Mouse (Mus musculus): ENCODE data around the gene Hlcs. TPM values are rescaled to one million over a fixed set of nuclear protein-coding genes. Genes with fewer than 3 reads are reported as not detected.

Hlcs gene
- polyA plus RNA-seq, 1 experiment from 2014 or later, result 7.6 TPM

DNA sequence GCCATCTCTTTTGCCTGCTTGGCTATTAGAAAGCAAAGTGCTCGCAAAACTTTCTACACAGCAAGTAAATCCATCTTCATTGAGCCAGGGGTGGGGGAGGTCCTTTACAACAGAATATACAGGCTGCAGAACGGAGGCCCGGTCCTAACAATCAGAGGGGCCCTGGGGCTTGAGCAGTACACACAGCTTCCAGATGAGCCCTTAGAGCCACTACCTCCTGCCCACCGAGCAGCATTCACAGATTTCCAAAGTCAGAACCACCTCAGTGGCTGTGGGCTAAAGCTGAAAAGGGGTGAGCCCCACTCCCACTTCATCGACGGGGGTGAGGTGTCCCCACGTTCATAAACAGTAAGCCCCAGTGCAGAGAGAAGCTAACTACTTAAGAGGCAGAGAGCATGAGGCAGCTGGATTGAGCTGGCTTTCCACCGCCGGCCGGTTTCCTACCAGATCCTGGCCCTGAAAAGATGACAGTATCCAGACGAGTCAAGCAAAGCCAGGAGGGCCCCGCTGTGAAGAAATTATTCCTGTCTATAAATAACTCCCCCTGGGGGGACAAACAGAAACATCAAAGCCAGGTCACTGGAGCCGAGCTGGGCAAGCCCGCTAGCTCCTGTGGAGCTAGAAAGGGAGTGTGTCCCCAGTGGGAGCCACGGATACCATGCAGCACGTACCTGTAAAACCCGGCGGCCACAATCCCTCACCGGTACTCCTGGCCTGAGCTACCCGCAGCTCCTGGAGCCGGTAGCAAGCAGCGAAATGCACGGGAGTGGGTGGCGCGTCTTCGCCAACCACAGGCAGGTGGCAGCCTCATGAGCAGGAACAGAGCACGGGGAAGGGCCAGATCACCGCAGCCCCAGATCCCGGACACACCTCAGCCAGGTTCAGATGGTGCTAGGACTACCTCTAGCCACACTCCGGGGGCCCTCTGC, 10.8 kb downstream of the Hlcs start:
- ATAC-seq (ENCODE audit: low read depth), result peak; percentile 73
- peak overlapping the region; percentile 11; the same call in 1 of the 2 replicates for H3K4me3 ChIP-seq (ENCODE audit: low read depth, low read length)
- H3K4me1 ChIP-seq (ENCODE audit: control insufficient read depth, insufficient read depth, low read length), result peaks cover 8% of the 10 kb centered on the region; the same call in 1 of the 2 replicates
- H3K36me3 ChIP-seq (ENCODE audit: control insufficient read depth, insufficient read depth, low read length), result no peaks in the 10 kb centered on the region
- H3K27me3 ChIP-seq (ENCODE audit: control insufficient read depth, insufficient read depth, low read length), result no peaks in the 10 kb centered on the region
- 2% methylated on average over 30 of the region's 30 CpGs for WGBS
- no peaks in the 10 kb centered on the region for H3K9me3 ChIP-seq (ENCODE audit: control insufficient read depth, low read length)
- H3K9ac ChIP-seq (replicated peaks; ENCODE audit: low read depth, low read length), result peak overlapping the region; percentile 41
- H3K4me2 ChIP-seq (ENCODE audit: low read depth, low read length), result peak overlapping the region; percentile 46
- 0 out of 2 replicates have a peak overlapping the region, but pooled peaks have one; percentile 11 for H3K27ac ChIP-seq (ENCODE audit: low read depth, low read length)

DNA sequence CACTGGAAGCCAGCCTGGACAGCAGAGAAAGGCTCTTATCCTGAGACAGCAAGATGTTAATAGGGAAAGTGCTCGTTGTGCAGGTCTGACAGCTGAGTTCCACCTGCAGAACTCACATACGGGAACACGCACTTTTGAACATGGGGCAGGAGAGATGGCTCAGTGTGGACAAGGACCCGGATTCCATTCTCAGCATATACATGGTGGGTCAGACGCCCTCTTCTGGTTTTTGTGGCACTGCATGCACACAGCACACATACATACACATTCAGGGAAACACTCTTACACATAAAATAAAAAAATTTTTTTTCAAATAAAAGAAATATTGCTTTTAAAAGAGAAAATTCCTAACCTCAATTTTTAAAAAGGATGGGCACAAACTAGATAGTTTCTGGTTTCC, 11.7 kb downstream of the Hlcs start:
- no peak overlapping the region for H3K4me2 ChIP-seq (ENCODE audit: low read depth, low read length)
- 88% methylated on average over 5 of the region's 5 CpGs for WGBS
- no peak for ATAC-seq (ENCODE audit: low read depth)

DNA sequence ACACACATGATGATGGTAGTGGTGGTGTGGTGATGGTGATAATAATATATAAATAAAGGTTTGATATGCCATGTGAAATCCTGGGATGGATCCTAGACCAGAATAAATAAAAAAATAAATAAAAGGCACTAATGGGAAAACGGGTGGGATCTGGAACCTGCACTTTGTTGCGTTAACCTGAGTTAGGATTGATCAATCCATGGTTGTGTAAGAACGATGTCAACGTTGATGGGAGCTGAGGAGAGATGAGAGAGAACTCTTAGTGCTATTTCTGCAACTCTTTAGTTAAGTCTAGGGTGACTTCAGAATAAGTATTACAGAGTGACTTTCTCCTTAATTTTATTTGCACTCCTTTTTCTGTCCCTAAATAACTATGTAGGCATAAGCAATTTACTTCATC, 12.2 kb downstream of the Hlcs start:
- Histone ChIP-seq H3K9me3 (ENCODE audit: control insufficient read depth, low read length) (no peaks in the 10 kb centered on the region), H3K4me3 (ENCODE audit: low read depth, low read length) (no peak overlapping the region), H3K4me1 (ENCODE audit: control insufficient read depth, insufficient read depth, low read length) (peaks cover 5% of the 10 kb centered on the region; the same call in 1 of the 2 replicates), H3K27me3 (ENCODE audit: control insufficient read depth, insufficient read depth, low read length) (no peaks in the 10 kb centered on the region), H3K27ac (ENCODE audit: low read depth, low read length) (no peak overlapping the region), H3K4me2 (ENCODE audit: low read depth, low read length) (no peak overlapping the region), H3K36me3 (ENCODE audit: control insufficient read depth, insufficient read depth, low read length) (no peaks in the 10 kb centered on the region), H3K9ac (replicated peaks; ENCODE audit: low read depth, low read length) (no peak overlapping the region; the same call in 1 of the 2 replicates)
- 94% methylated on average over 4 of the region's 4 CpGs for WGBS
- ATAC-seq (ENCODE audit: low read depth), result no peak

More for the DNA sequence above, 11.7 kb downstream of the Hlcs start:
- no peaks in the 10 kb centered on the region for H3K9me3 ChIP-seq (ENCODE audit: control insufficient read depth, low read length)
- H3K36me3 ChIP-seq (ENCODE audit: control insufficient read depth, insufficient read depth, low read length), result no peaks in the 10 kb centered on the region
- H3K9ac ChIP-seq (replicated peaks; ENCODE audit: low read depth, low read length), result no peak overlapping the region; the same call in 1 of the 2 replicates
- H3K27me3 ChIP-seq (ENCODE audit: control insufficient read depth, insufficient read depth, low read length), result no peaks in the 10 kb centered on the region
- H3K4me1 ChIP-seq (ENCODE audit: control insufficient read depth, insufficient read depth, low read length), result peaks cover 5% of the 10 kb centered on the region; the same call in 1 of the 2 replicates
- H3K27ac ChIP-seq (ENCODE audit: low read depth, low read length), result no peak overlapping the region
- no peak overlapping the region for H3K4me3 ChIP-seq (ENCODE audit: low read depth, low read length)

DNA sequence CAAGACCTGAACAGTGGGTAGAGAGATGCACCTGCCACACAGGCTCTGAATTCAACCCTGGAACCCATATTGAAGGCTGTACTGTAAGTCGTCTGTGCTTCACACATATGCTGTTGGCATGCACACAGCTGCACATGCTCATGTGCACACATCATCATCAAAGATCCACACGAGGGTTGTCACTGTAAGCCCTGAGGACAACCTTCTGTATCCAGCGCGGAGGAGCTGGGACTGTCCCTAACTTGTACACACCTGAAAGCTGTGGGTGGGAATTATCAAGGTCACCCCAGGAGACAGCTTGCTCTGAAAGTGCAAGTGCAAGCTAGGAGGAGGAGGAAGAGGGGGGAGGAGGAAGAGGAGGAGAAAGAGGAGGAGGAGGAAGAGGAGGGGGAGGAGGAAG, 14.2 kb downstream of the Hlcs start:
- ATAC-seq (ENCODE audit: low read depth), result no peak
- Histone ChIP-seq H3K4me3 (ENCODE audit: low read depth, low read length) (no peak overlapping the region), H3K27me3 (ENCODE audit: control insufficient read depth, insufficient read depth, low read length) (no peaks in the 10 kb centered on the region), H3K4me1 (ENCODE audit: control insufficient read depth, insufficient read depth, low read length) (peaks cover 5% of the 10 kb centered on the region; the same call in 1 of the 2 replicates), H3K36me3 (ENCODE audit: control insufficient read depth, insufficient read depth, low read length) (no peaks in the 10 kb centered on the region), H3K9ac (replicated peaks; ENCODE audit: low read depth, low read length) (no peak overlapping the region), H3K4me2 (ENCODE audit: low read depth, low read length) (no peak overlapping the region), H3K27ac (ENCODE audit: low read depth, low read length) (no peak overlapping the region), H3K9me3 (ENCODE audit: control insufficient read depth, low read length) (no peaks in the 10 kb centered on the region)
- 84% methylated on average over 4 of the region's 4 CpGs for WGBS

DNA sequence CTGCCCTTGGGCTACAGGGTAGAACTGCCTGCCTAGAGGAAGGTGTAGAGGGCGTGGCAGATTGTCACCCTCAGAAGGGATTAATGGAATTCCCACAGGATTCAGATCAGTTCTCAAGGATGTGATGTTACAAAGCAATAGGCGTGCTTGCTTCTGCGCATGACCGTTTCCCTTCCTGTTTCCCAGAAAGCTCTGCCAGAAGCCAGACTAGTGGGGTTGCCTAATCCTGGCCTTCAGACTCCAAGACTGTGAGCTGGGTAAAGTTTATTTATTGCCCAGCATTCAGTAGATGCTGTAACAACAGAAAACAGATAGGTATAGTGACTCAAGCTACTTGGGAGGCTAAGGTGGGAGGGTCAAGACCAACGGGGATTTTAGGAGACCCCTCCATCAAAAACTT, 15.3 kb downstream of the Hlcs start:
- Histone ChIP-seq H3K9me3 (ENCODE audit: control insufficient read depth, low read length) (no peaks in the 10 kb centered on the region), H3K36me3 (ENCODE audit: control insufficient read depth, insufficient read depth, low read length) (no peaks in the 10 kb centered on the region), H3K4me1 (ENCODE audit: control insufficient read depth, insufficient read depth, low read length) (peaks cover 4% of the 10 kb centered on the region; the same call in 1 of the 2 replicates), H3K9ac (replicated peaks; ENCODE audit: low read depth, low read length) (no peak overlapping the region), H3K4me3 (ENCODE audit: low read depth, low read length) (no peak overlapping the region), H3K27ac (ENCODE audit: low read depth, low read length) (no peak overlapping the region), H3K4me2 (ENCODE audit: low read depth, low read length) (no peak overlapping the region), H3K27me3 (ENCODE audit: control insufficient read depth, insufficient read depth, low read length) (no peaks in the 10 kb centered on the region)
- no peak for ATAC-seq (ENCODE audit: low read depth)
- 91% methylated on average over 5 of the region's 5 CpGs for WGBS

DNA sequence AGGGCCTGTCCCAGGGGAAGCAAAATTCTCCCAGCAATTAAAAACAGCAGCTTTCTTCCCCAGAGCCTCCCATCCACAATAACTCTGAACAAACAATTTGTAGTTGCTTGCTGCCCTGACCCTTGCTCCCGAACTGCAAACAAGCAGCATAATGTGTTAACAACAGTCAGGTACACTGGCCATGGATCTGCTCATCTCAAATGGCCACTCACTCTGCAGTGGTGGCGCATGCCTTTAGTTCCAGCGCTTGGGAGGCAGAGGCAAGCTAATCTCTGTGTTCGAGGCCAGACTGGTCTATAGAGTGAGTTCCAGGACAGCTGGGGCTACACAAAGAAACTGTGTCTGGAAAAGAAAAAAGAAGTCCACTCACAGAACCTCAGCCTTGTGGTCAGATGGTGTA, 22.2 kb downstream of the Hlcs start:
- no peak overlapping the region for H3K27ac ChIP-seq (ENCODE audit: low read depth, low read length)
- no peaks in the 10 kb centered on the region for H3K36me3 ChIP-seq (ENCODE audit: control insufficient read depth, insufficient read depth, low read length)
- no peak for ATAC-seq (ENCODE audit: low read depth)
- no peak overlapping the region for H3K4me3 ChIP-seq (ENCODE audit: low read depth, low read length)
- no peak overlapping the region for H3K4me2 ChIP-seq (ENCODE audit: low read depth, low read length)
- H3K27me3 ChIP-seq (ENCODE audit: control insufficient read depth, insufficient read depth, low read length), result no peaks in the 10 kb centered on the region
- H3K9ac ChIP-seq (replicated peaks; ENCODE audit: low read depth, low read length), result no peak overlapping the region
- H3K9me3 ChIP-seq (ENCODE audit: control insufficient read depth, low read length), result no peaks in the 10 kb centered on the region
- WGBS, result 89% methylated on average over 4 of the region's 4 CpGs
- H3K4me1 ChIP-seq (ENCODE audit: control insufficient read depth, insufficient read depth, low read length), result 0 out of 2 replicates have a peak, but pooled peaks cover 3% of the 10 kb centered on the region

DNA sequence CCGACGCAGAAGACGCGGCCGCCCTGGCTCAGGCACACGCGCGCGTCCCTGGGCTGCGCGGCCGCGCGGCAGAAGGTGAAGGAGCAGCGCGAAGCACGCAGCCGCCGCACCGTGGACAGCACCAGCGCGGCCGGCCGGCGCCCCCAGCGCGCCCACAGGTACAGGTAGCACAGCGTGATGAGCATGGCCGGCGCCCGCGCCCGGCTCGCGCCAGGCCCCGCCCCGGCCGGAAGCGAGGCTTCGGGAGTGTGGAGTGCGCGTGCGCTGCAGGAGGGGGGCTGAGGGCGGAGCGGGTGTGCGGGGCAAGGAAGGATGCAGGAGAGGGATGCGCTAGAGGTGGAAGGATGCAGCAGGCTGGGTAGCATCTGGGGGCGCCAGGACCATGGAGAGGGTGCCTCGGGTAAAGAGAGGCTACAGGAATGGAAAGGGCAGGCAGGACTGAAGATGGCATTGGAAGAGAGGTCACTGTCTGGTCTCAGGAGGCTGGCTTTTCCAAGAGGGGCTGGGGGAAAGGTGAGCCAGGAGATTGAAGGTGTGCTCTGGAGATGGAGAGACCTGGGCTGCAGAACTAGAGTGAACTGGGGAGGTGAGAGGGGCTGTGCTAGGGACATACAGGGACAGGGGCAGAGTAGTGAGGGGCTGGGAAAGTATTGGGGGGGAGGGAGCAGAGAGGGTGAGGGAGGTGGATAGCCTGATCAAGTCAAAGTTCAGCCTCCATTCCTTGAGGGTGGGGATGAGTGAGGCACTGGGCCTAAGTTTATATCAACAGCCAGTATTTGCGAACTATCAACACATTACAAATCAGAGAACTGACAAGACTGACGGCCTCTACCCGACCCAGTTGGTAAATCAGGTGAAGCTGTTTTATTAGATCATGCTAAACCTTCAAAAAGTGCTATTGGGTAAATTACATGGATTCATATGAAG, 23.0 kb downstream of the Hlcs start:
- WGBS, result 6% methylated on average over 48 of the region's 52 CpGs
- H3K4me1 ChIP-seq (ENCODE audit: control insufficient read depth, insufficient read depth, low read length), result 0 out of 2 replicates have a peak, but pooled peaks cover 3% of the 10 kb centered on the region
- peak overlapping the region; percentile 80 for H3K9ac ChIP-seq (replicated peaks; ENCODE audit: low read depth, low read length)
- H3K4me3 ChIP-seq (ENCODE audit: low read depth, low read length), result peak overlapping the region; percentile 75
- no peaks in the 10 kb centered on the region for H3K27me3 ChIP-seq (ENCODE audit: control insufficient read depth, insufficient read depth, low read length)
- peak overlapping the region; percentile 98 for H3K4me2 ChIP-seq (ENCODE audit: low read depth, low read length)
- no peaks in the 10 kb centered on the region for H3K36me3 ChIP-seq (ENCODE audit: control insufficient read depth, insufficient read depth, low read length)
- H3K27ac ChIP-seq (ENCODE audit: low read depth, low read length), result peak overlapping the region; percentile 73
- peak; percentile 96 for ATAC-seq (ENCODE audit: low read depth)
- no peaks in the 10 kb centered on the region for H3K9me3 ChIP-seq (ENCODE audit: control insufficient read depth, low read length)

DNA sequence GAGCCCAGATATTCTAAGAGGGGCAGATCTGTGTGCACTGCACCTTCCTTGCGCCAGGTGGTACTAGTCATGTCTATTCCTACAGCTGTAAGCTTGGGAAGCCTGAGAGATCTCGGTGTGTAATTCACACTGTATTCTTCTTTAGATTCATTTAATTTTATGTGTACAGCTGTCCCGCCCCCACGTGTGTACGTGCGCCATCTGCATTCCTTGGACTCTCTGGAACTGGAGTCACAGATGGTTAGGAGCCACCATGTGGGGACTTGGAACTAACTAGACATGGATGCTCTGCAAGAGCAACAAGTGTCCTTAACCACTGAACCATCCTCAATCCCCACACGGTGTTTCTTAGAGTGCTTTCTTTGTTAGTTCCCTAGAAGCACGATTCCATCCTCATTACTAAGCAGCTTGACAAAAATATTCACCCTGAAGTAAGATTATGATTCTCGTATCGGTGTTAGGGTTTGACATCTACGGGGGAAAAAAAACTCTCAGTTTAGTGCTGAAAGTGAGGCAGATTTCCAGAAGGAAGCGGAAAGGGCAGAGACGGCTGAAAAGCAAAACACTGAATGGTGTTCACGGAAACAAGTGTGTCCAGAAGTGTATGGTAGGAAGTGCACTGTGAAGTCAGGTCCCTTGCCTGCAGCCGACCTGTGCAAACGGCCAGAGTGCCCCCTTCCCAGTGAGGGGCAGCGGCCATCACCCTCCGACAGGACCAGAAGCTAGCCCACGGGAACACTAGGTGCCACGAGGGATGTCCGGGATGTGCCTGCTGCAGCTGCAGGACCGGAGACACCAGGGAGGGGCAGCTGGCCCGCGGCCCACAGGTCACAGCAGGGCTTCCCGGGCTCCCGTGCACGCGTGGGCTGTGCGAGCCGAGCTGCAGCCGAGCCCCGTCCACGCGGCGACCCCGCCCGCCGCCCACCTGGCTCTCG, 24.0 kb downstream of the Hlcs start:
- H3K9ac ChIP-seq (replicated peaks; ENCODE audit: low read depth, low read length), result peak overlapping the region; percentile 80
- 0 out of 2 replicates have a peak, but pooled peaks cover 3% of the 10 kb centered on the region for H3K4me1 ChIP-seq (ENCODE audit: control insufficient read depth, insufficient read depth, low read length)
- H3K4me2 ChIP-seq (ENCODE audit: low read depth, low read length), result peak overlapping the region; percentile 98
- no peaks in the 10 kb centered on the region for H3K27me3 ChIP-seq (ENCODE audit: control insufficient read depth, insufficient read depth, low read length)
- peak overlapping the region; percentile 73 for H3K27ac ChIP-seq (ENCODE audit: low read depth, low read length)
- 17% methylated on average over 26 of the region's 39 CpGs for WGBS
- no peaks in the 10 kb centered on the region for H3K9me3 ChIP-seq (ENCODE audit: control insufficient read depth, low read length)
- no peaks in the 10 kb centered on the region for H3K36me3 ChIP-seq (ENCODE audit: control insufficient read depth, insufficient read depth, low read length)
- peak; percentile 65 for ATAC-seq (ENCODE audit: low read depth)
- peak overlapping the region; percentile 75 for H3K4me3 ChIP-seq (ENCODE audit: low read depth, low read length)

All from neural tube, embryonic 14.5 days (tissue).